Mouse (Mus musculus) mammary gland, adult 2 months (tissue): Measurements from ENCODE around the gene Gnptg. TPM values are rescaled to one million over a fixed set of nuclear protein-coding genes. Genes with fewer than 3 reads are reported as not detected.

Source experiments
- polyA plus RNA-seq: library from polyadenylated mRNA; depleted of rRNA; stranded (reverse); fragments of >200 nt; gene quantifications from 2 replicates; pipeline ENCODE4 v1.2.3, GENCODE M21; 2012; ENCODE audit warnings: low replicate concordance; rRNA removed

Gnptg gene
- 33.3 and 36.1 TPM in 2 replicates for polyA plus RNA-seq

DNA sequence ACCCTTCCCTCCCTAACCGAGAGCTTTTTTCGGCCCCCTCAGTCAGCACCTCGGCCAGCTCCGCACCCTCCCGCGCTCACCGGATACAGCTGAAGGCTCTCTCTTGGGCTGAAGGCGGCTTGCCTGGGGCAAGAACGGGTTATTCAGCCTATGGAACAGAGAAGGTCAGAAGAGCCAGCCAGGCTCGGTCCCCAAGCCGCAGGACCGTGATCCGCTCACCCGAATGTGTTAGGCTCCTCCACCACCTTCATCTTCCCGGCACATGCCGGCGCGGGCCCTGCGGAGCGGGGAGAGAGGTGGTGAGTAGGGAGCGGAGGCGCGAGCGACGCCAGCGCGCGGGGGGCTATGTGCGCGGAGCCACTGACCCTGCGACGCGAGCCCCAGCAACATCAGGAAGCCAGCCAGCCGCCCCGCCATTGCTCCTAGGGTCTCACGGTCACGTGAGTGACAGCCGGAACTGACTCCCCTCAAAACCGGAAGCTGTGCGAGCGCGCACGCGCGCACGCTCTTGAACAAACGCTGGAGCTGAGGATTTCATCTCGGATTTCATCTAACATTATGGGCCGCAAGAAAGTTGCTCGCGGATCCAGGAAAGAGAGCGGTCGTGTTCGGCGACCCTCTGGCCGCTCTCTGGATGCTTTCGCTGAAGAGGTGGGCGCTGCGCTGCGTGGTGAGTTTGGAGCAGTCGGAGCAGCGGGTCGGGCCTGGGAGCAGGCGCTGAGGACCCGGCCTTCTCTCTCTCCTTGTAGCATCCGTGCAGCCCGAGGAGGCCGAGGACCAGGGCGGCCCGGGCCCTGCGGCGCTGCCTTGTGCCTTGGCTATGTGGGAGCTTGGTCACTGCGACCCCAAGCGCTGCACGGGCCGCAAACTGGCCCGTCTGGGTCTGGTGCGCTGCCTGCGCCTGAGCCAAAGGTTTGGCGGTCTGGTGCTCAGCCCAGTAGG, at the start of gene Gnptg, which contains the start of gene Tsr3:
Gnptg (minus strand) TSS at position 430 of the 942 bp plus-strand sequence.
Tsr3 (plus strand) TSS at position 476 of the 942 bp plus-strand sequence.

DNA sequence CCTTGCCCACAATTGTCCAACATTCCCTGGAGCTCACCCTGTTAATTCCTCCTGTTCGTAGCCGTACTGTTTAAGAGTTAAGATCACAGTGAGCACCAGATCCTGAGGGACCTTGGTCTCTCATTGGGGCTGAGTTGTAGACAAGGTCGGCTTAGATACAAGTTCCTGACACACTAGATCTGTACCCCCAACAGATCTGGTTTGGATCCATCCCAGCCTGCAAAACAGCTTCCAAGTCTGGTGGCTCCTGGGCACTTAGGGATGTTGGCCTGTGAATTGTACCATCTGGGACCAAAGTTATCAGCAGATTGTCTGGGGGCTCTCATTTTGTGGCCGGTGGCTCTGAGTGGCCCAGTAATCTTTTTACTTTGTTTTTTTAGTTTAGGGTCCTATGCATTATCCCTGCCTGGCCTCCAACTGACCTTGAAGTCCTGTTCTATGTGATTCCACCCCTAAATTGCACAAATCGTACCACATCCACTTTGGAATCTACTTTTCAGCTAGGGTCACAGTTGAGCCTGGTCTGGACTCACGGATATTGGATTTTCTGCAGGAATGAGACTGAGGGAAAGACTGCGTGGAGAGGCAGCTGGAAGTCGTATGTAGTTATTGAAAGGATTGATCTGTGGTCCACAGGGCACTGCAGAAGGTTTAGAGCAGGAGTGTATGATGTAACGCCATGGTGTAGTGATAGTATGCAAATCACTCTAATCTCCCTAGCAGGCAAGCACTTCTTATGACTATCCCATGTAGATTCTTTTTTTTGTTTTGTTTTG, 34.8 kb upstream of the Gnptg start, which contains the start of gene Ube2i:
Ube2i (minus strand) TSS at position 52 of the 776 bp plus-strand sequence.

DNA sequence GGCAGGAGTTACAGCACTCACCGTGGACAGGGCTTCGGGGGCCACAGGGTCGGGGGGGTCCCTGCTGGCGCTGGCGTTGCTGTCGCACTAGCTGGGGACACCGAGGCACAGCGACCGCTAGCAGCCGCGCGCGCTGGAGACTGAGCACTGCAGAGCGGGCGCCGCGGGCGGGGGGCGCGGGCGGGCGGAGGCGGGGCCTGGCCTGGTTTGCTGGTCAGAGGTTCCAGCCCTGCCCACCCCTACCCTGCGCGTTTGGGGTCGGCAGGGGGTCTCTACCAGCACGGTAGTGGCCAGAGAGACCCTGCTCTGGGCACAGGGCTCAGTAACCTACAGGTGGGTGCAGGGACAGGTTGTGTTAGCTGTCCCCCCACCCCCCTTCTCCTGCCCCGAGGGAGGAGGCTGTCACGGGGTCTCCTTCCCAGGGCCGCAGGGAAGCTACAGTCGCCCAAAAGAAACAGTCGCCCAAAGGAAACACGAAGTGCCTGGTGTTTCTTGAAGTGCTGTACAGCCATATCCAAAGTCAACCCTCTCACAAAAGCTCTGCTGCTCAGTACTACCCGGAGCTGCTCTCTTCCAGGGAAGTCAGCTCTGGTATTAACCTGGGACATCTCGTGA, 16.3 kb upstream of the Gnptg start, which contains the start of gene Baiap3:
Baiap3 (minus strand) TSS at position 225 of the 615 bp plus-strand sequence.

GRCm38 (mm10) chr17:25188150-25189031, 51.5 kb downstream of the Gnptg start, which contains the start of gene Unkl:
Gene Unkl, plus strand, starts transcription at chr17:25188397.

GRCm38 (mm10) chr17:25184129-25184691, 55.7 kb downstream of the Gnptg start, which contains the start of gene BC003965:
Gene BC003965, plus strand, starts transcription at chr17:25184554.

Other genes with a start within 250 kb of the Gnptg start
- 17.1 and 23.3 TPM in 2 replicates for gene Cramp1l, start 224.3 kb downstream of the Gnptg start, polyA plus RNA-seq
- 14.5 and 16.9 TPM in 2 replicates for gene Ift140, start 224.0 kb downstream of the Gnptg start, polyA plus RNA-seq
- gene Tmem204, start 156.5 kb downstream of the Gnptg start, polyA plus RNA-seq = 39.7 and 51.0 TPM in 2 replicates
- gene Telo2, start 124.2 kb downstream of the Gnptg start, polyA plus RNA-seq = 25.0 and 25.6 TPM in 2 replicates
- 0.20 TPM in 1 of 2 replicates, not detected in the other for gene Ptx4, start 119.4 kb downstream of the Gnptg start, polyA plus RNA-seq
- gene Clcn7, start 106.7 kb downstream of the Gnptg start, polyA plus RNA-seq = 37.0 and 43.4 TPM in 2 replicates
- not detected in 2 replicates for gene Ccdc154, start 77.7 kb downstream of the Gnptg start, polyA plus RNA-seq
- gene Gm38655, start 64.7 kb downstream of the Gnptg start, polyA plus RNA-seq = not detected in 2 replicates
- gene BC003965, start 55.6 kb downstream of the Gnptg start, polyA plus RNA-seq = 12.1 and 15.0 TPM in 2 replicates
- gene Unkl, start 51.7 kb downstream of the Gnptg start, polyA plus RNA-seq = 16.7 and 34.5 TPM in 2 replicates
- 19.2 and 25.1 TPM in 2 replicates for gene Tsr3, start within 50 bp of the Gnptg start, polyA plus RNA-seq
- 6.9 and 16.3 TPM in 2 replicates for gene Baiap3, start 16.2 kb upstream of the Gnptg start, polyA plus RNA-seq
- gene Ube2i, start 34.5 kb upstream of the Gnptg start, polyA plus RNA-seq = 95.6 and 146 TPM in 2 replicates
- gene Prss34, start 58.3 kb upstream of the Gnptg start, polyA plus RNA-seq = 1.1 and 1.4 TPM in 2 replicates
- gene Prss28, start 68.5 kb upstream of the Gnptg start, polyA plus RNA-seq = not detected in 2 replicates
- not detected in 2 replicates for gene Prss29, start 78.5 kb upstream of the Gnptg start, polyA plus RNA-seq
- 1.5 and 2.0 TPM in 2 replicates for gene Tpsab1, start 105.4 kb upstream of the Gnptg start, polyA plus RNA-seq
- 130 and 146 TPM in 2 replicates for gene Tpsb2, start 126.2 kb upstream of the Gnptg start, polyA plus RNA-seq
- gene Tpsg1, start 129.1 kb upstream of the Gnptg start, polyA plus RNA-seq = 4.0 and 4.8 TPM in 2 replicates
- gene Cacna1h, start 193.7 kb upstream of the Gnptg start, polyA plus RNA-seq = 3.6 and 3.7 TPM in 2 replicates
- gene Tekt4, start 214.5 kb upstream of the Gnptg start, polyA plus RNA-seq = not detected in 2 replicates